Mouse (Mus musculus) liver, embryonic 15.5 days (tissue): ENCODE measurements around the gene Tob1. TPM values are rescaled to one million over a fixed set of nuclear protein-coding genes. Genes with fewer than 3 reads are reported as not detected.

ENCODE experiments used
- polyA plus RNA-seq: library from polyadenylated mRNA; unstranded; fragments of >200 nt; fragmentation: Nextera tagmentation; extraction: Ambion mirVana; gene quantifications from 2 replicates; pipeline ENCODE4 v1.2.1, GENCODE M21; 2015

Tob1 gene
- polyA plus RNA-seq, 1 experiment from 2014 or later, result 13.0 TPM

Other genes with a start within 250 kb of the Tob1 start
- gene Gm20390, start 243.2 kb upstream of the Tob1 start, polyA plus RNA-seq, result 187 and 209 TPM in 2 replicates
- gene Nme1, start 242.9 kb upstream of the Tob1 start, polyA plus RNA-seq, result 105 and 107 TPM in 2 replicates
- gene Spag9, start 215.4 kb upstream of the Tob1 start, polyA plus RNA-seq, result 9.2 and 10.4 TPM in 2 replicates
- gene Wfikkn2, start 34.6 kb downstream of the Tob1 start, polyA plus RNA-seq, result 0.15 TPM in 2 replicates
- gene Gm21885, start 70.4 kb downstream of the Tob1 start, polyA plus RNA-seq, result 0.15 TPM in 1 of 2 replicates, not detected in the other
- gene Luc7l3, start 110.5 kb downstream of the Tob1 start, polyA plus RNA-seq, result 35.5 and 36.8 TPM in 2 replicates
- gene Ankrd40, start 116.5 kb downstream of the Tob1 start, polyA plus RNA-seq, result 7.4 and 9.0 TPM in 2 replicates
- gene Abcc3, start 181.5 kb downstream of the Tob1 start, polyA plus RNA-seq, result 8.4 TPM in 2 replicates